Mouse (Mus musculus) heart, embryonic 13.5 days (tissue): ENCODE results near the gene Mbd6. TPM values are rescaled to one million over a fixed set of nuclear protein-coding genes. Genes with fewer than 3 reads are reported as not detected.
"Not testable (repeated sequence)": the region's sequence is repeated elsewhere in the genome, so short reads cannot be mapped to it uniquely, and the experiment has no call there.

Experiments used
- ATAC-seq: fragments of 200-750 bp; cut with Nextera tagmentation; 2 replicates; pipeline ENCODE4 v1.8.0; 2017; ENCODE audit warnings: moderate TSS enrichment; ENCODE audit not compliant: insufficient number of reproducible peaks, low FRiP score, low TSS enrichment; ENCODE audit errors: extremely low read depth
- H3K27ac ChIP-seq: fragments of 300-500 bp; sonication (generic); replicated peaks from 2 replicates; pipeline ENCODE4 v1.5.1; 2015; ENCODE audit warnings: moderate library complexity, mild to moderate bottlenecking, inconsistent platforms
- H3K27me3 ChIP-seq: fragments of 300-500 bp; sonication (generic); replicated peaks from 2 replicates; pipeline ENCODE4 v1.6.1; 2015; ENCODE audit warnings: mild to moderate bottlenecking, inconsistent platforms
- H3K36me3 ChIP-seq: fragments of 300-500 bp; sonication (generic); 2 replicates; pipeline ENCODE4 v1.6.1; 2015; ENCODE audit warnings: mild to moderate bottlenecking, inconsistent platforms
- H3K4me1 ChIP-seq: fragments of 300-500 bp; sonication (generic); 2 replicates; pipeline ENCODE4 v1.6.1; 2015; ENCODE audit warnings: inconsistent platforms
- H3K4me2 ChIP-seq: fragments of 300-500 bp; sonication (generic); 2 replicates; pipeline ENCODE4 v1.6.1; 2015; ENCODE audit warnings: inconsistent platforms, mild to moderate bottlenecking, moderate library complexity
- H3K4me3 ChIP-seq: fragments of 300-500 bp; sonication (generic); 2 replicates; pipeline ENCODE4 v1.5.1; 2015; ENCODE audit warnings: moderate library complexity, mild to moderate bottlenecking, inconsistent platforms
- H3K9ac ChIP-seq: fragments of 300-500 bp; sonication (generic); 2 replicates; pipeline ENCODE4 v1.6.1; 2015; ENCODE audit warnings: inconsistent platforms, mild to moderate bottlenecking, moderate library complexity
- H3K9me3 ChIP-seq: fragments of 300-500 bp; sonication (generic); 2 replicates; pipeline ENCODE4 v1.6.1; 2016; ENCODE audit warnings: inconsistent platforms
- WGBS: fragments of 180-500 bp; shearing (Covaris S2); methylation state at CpG from one replicate; pipeline ENCODE4 v1.1.7; 2015; ENCODE audit warnings: mixed read lengths; 5-methylcytosine and 5-hydroxymethylcytosine counted together
- polyA plus RNA-seq: library from polyadenylated mRNA; unstranded; fragments of >200 nt; fragmentation: Nextera tagmentation; extraction: Ambion mirVana; gene quantifications from 2 replicates; pipeline ENCODE4 v1.2.1, GENCODE M21; 2015

Mbd6 gene
- polyA plus RNA-seq, 1 experiment from 2014 or later, result 12.7 TPM

DNA sequence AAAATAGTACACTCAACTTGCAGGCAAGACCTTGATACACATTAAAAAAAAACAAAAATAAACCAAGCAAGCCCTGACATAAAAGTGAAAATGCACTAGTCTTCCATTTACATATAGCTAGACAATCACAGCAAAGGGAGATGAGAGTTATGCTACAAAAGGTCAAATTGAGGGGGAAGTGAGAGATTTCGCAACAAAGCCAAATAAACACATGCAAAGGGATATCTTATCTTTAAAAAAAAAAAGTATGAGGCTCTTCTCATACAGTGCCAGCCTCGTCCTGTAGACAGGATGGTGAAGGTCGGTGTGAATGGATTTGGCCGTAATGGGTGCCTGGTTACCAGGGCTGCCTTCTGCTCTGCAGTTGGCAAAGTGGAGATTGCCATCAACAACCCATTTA, 24.0 kb upstream of the Mbd6 start:
- Histone ChIP-seq H3K27ac (no peak overlapping the region), H3K27me3 (no peaks in the 10 kb centered on the region; the same call in 1 of the 2 replicates), H3K4me3 (no peak overlapping the region), H3K36me3 (peaks cover 21% of the 10 kb centered on the region), H3K4me2 (no peak overlapping the region; the same call in 1 of the 2 replicates), H3K9ac (no peak overlapping the region), H3K9me3 (no peaks in the 10 kb centered on the region), H3K4me1 (peaks cover 19% of the 10 kb centered on the region)
- ATAC-seq, result no peak
- 57% methylated on average over 4 of the region's 4 CpGs for WGBS

DNA sequence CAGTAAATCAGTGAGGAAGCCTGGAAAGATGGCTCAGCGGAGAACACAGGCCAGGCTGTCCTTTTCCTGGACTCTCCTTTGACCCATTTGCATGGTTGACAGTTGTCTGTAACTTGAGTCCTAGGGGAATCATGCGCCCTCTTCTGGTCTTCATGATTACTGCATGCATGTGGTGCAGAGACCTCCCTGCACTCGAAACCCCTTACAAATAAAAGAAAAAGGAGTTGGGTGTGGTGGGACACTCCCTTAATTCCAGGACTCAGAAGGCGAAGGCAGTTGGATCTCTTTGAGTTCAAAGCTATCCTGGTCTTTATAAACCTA, 23.5 kb upstream of the Mbd6 start:
- peak overlapping the region; percentile 92 for H3K9ac ChIP-seq
- WGBS, result 2% methylated on average over 4 of the region's 4 CpGs
- H3K9me3 ChIP-seq, result no peaks in the 10 kb centered on the region
- peaks cover 19% of the 10 kb centered on the region for H3K4me1 ChIP-seq
- peaks cover 26% of the 10 kb centered on the region for H3K36me3 ChIP-seq
- peak overlapping the region; percentile 93 for H3K4me2 ChIP-seq
- H3K4me3 ChIP-seq, result peak overlapping the region; percentile 82
- no peaks in the 10 kb centered on the region for H3K27me3 ChIP-seq
- peak overlapping the region; percentile 70 for H3K27ac ChIP-seq
- no peak for ATAC-seq

DNA sequence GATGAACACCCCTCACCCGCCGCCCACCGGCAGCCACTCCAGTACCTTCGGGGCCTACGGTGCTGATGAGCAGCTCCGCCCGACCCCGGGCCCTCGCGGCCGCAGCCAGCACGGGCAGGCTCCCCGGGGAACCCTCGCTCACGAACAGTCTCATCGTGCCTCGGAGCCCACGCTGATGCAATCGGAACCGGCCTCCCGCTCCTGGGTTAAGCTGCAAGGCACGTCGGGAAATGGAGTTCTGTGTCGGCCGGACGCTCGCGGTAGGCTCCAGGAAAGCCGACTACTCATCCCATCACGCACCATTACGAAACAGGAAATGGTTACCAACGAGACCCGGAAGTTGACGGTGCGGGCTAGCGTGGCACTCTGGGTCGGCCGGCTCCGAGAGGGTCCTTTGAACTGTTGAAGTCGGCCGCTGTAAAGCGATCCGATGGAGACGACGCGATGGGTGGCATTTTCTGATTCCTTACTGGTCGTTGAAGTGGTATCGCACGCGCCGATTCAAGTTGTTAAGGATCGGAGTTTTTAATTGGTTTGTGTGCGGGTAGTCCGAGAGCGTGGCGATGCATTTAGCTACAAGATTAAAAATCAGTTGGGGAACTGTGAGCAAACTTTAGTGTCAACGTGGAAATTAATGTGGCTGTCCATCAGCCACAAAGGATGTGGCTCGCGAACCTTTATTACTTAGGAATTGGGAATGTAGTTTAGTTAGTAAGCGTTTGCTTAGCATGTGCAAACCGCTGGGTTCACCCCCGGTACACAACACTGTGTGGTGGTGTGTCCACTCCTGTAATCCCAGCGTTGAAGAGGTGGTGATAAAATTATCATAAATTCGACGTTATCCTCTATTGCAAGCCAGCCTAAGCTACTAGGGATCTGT, 22.9 kb upstream of the Mbd6 start, which contains the start of gene Mars:
Mars (minus strand) TSS at position 311 of the 880 bp plus-strand sequence.
- under 1% methylated on average over 65 of the region's 65 CpGs for WGBS

DNA sequence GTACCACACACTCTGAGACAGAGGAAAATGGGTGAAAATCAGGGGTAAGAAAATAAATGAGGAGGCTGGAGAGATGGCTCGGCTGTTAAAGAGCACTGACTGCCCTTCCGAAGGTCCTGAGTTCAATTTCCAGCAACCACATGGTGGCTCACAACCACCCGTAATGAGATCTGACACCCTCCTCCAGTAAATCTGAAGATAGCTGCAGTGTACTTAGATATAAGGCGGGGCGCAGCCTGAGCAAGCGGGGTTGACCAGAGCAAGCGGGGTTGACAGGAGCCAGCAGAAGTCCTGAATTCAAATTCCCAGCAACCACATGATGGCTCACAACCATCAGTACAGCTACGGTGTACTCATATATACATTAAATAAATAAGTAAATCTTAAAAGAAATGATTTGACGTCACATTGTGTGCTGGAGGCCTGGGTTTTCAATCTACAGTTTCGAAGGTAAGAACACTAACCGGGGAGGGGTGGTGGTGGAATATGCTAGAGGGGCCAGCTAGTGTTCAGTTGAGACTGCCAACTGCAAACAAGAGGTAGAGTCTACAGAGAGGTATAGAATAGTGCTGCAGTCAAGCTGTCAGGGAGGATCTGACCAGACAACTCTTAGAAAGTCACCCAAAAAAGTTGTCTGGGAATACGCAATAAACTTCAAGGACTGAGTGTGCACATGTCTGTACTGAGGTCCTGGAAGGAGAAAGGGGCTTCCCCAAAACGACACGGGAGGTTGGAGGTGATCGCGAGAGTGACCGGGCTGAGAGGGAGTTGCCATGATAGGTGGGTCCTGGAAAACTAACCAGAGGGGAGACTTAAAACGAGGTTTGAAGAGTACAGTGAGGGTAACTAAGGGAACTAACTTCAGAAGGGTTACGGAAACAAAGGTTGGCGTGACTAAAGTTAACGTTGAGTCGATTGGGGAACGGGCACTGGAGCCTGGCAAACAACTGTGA, 22.0 kb upstream of the Mbd6 start:
- peak; percentile 21; the same call in 1 of the 2 replicates for ATAC-seq
- H3K4me1 ChIP-seq, result peaks cover 19% of the 10 kb centered on the region
- H3K9ac ChIP-seq, result peak overlapping the region; percentile 92
- 33% methylated on average over 23 of the region's 23 CpGs for WGBS
- H3K4me2 ChIP-seq, result peak overlapping the region; percentile 93
- peak overlapping the region; percentile 82 for H3K4me3 ChIP-seq
- H3K9me3 ChIP-seq, result no peaks in the 10 kb centered on the region
- H3K27me3 ChIP-seq, result no peaks in the 10 kb centered on the region
- peaks cover 42% of the 10 kb centered on the region for H3K36me3 ChIP-seq
- peak overlapping the region; percentile 69 for H3K27ac ChIP-seq

More for the DNA sequence above, 22.9 kb upstream of the Mbd6 start, which contains the start of gene Mars:
- Histone ChIP-seq H3K9me3 (no peaks in the 10 kb centered on the region), H3K36me3 (peaks cover 32% of the 10 kb centered on the region), H3K4me1 (peaks cover 19% of the 10 kb centered on the region), H3K4me3 (peak within 1 kb of the TSS; percentile 82), H3K9ac (peak within 1 kb of the TSS; percentile 92), H3K27ac (peak within 1 kb of the TSS; percentile 70), H3K4me2 (peak within 1 kb of the TSS; percentile 93), H3K27me3 (no peaks in the 10 kb centered on the region)
- peak; percentile 89 for ATAC-seq

DNA sequence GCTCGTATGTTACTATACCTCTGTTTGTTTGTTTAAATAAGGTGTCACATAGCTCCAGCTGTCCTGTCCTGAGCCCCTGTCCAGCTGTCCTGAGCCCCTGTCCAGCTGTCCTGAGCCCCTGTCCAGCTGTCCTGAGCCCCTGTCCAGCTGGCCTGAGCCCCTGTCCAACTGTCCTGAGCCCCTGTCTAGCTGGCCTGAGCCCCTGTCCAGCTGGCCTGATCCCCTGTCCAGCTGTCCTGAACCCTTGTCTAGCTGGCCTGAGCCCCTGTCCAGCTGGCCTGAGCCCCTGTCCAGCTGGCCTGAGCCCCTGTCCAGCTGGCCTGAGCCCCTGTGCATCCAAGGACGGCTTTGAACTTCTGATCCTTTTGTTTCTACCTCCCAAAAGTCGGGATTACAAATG, 20.3 kb upstream of the Mbd6 start:
- Histone ChIP-seq H3K36me3 (peaks cover 58% of the 10 kb centered on the region), H3K4me1 (peaks cover 19% of the 10 kb centered on the region)
- H3K27me3 ChIP-seq, H3K27ac ChIP-seq, H3K9me3 ChIP-seq, H3K4me3 ChIP-seq, H3K9ac ChIP-seq, ATAC-seq, H3K4me2 ChIP-seq: not testable (repeated sequence)
- WGBS, result 84% methylated on average over 3 of the region's 3 CpGs

DNA sequence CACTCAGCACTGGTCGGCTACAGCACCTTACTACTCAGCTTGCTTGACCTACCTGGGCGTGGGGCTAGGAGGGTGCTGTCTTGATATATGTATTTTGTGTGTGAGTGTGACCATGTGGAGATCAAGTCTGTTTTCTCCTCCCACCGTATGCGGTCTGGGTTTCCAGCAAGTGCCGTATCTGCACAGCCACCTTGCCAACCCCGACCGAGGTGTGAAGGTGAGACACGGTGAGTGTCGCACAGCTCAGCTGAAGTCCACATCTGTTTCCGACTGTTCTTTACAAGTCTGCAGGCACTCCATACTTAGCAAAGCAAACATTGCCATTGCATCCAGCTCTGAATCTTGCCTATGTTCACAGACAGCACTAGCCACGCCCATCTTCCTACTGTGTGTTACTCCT, 14.3 kb upstream of the Mbd6 start:
- Histone ChIP-seq H3K4me3 (no peak overlapping the region), H3K9me3 (no peaks in the 10 kb centered on the region), H3K36me3 (peaks cover 98% of the 10 kb centered on the region), H3K4me2 (no peak overlapping the region), H3K4me1 (no peaks in the 10 kb centered on the region), H3K27ac (no peak overlapping the region), H3K27me3 (no peaks in the 10 kb centered on the region), H3K9ac (no peak overlapping the region)
- 90% methylated on average over 11 of the region's 11 CpGs for WGBS
- no peak for ATAC-seq

DNA sequence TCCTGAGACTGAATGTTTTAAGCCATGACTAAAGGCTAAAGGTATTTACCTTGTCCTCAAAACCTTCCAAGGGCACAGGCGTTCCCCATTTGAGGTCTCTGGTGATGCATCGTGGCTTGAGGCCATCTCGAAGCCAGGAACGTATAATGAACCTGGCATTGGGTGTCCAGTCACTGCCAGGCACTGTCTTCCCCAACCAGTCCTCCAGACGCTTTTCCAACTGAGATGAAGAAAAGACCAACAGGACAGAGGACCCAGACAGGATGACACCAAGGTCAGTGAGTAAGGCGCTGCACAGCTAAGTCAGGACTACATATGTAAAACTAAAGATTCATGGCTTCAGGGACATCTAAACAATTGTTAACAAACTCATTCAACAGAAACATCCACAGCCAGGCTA, 11.5 kb upstream of the Mbd6 start:
- no peak for ATAC-seq
- WGBS, result 91% methylated on average over 6 of the region's 6 CpGs
- H3K36me3 ChIP-seq, result peaks cover 98% of the 10 kb centered on the region
- no peak overlapping the region for H3K4me2 ChIP-seq
- no peak overlapping the region for H3K4me3 ChIP-seq
- H3K9ac ChIP-seq, result no peak overlapping the region
- no peaks in the 10 kb centered on the region for H3K9me3 ChIP-seq
- H3K27me3 ChIP-seq, result no peaks in the 10 kb centered on the region
- peaks cover 20% of the 10 kb centered on the region for H3K4me1 ChIP-seq
- H3K27ac ChIP-seq, result no peak overlapping the region

DNA sequence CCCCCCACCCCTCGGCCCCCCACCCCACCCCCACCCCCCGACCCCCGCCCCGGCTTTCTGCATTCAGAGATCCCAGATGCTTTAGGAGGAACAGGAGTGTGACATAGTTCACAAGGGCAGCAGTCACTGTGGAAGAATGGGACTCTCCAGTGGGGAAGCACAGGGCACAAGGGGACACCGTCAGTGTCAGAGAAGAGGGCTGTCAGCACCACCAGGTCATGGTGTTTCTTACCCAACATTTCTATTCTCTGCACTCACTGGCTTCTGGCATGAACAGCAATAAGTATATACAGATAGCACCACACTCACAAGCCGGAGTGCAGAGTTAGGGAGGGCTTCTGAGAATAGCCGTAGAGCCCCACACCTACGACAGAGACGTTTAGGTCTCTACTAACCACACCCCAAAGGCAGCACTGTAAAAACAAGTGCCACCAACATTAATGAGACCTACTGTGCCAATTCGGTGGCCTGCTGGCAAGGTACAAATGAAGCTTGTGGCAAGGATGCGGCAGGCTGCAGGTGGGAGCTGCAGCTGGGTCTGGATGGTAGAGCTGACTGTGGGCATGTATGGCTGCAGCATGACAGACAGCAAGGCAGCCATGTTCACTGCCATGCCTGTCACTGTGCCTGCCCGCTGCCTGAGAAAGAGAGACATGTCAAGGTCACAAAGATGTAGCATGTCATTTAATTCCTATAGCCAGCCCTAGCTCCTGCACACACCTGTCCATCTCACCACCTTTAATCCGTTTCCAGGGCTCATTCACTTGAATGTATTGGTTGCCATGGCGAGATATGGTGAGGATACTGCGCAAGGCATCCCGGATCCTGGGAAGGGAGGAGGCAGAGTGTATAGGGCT, 8.4 kb upstream of the Mbd6 start:
- H3K36me3 ChIP-seq, result peaks cover 92% of the 10 kb centered on the region
- H3K27me3 ChIP-seq, result no peaks in the 10 kb centered on the region
- no peak for ATAC-seq
- WGBS, result 66% methylated on average over 16 of the region's 16 CpGs
- H3K9me3 ChIP-seq, result no peaks in the 10 kb centered on the region
- 0 out of 2 replicates have a peak overlapping the region, but pooled peaks have one; percentile 5 for H3K9ac ChIP-seq
- no peak overlapping the region for H3K4me2 ChIP-seq
- no peak overlapping the region for H3K4me3 ChIP-seq
- peak overlapping the region; percentile 46 for H3K27ac ChIP-seq
- peaks cover 49% of the 10 kb centered on the region for H3K4me1 ChIP-seq

DNA sequence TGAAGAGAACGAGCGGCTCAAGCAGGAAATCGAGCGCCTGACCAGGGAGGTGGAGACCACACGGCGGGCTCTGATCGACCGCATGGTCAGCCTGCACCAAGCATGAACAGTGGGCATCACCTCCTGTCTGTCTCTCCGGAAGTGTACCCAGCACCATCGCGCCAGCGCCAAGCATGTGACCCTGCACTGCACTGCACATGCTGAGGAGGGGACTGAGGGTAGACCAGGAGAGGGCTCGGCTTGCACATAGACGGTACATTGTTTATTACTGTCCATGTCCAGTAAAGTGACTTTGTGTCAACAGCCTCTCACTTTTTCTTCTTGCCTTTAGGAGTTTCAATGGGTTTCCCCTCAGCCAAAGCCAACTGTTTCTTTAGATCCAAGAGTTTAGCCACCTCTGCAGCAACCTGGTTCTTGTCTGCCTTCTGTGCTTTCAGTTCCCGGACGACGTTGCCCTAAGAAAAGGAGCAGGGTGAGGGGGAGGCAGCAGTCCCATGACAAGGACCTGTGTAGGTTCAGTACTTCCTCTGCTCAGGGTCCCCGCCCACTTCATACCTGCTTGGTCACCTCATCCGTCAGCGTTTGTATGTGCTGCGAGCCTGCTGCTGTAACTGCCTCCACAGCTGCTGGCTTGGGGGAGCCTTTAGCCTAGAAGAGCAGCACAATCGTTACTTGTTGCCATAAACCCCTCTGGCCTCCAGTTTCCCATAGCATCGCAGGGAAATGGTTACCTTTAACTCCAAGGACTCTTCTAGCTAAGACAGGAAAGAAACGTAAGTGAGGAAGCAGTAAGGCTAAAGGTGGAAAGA, 7.4 kb upstream of the Mbd6 start:
- Histone ChIP-seq H3K27ac (peak overlapping the region; percentile 63), H3K36me3 (peaks cover 82% of the 10 kb centered on the region), H3K27me3 (no peaks in the 10 kb centered on the region), H3K4me1 (peaks cover 58% of the 10 kb centered on the region), H3K9me3 (no peaks in the 10 kb centered on the region), H3K9ac (0 out of 2 replicates have a peak overlapping the region, but pooled peaks have one; percentile 16), H3K4me2 (no peak overlapping the region), H3K4me3 (no peak overlapping the region)
- WGBS, result 84% methylated on average over 24 of the region's 24 CpGs
- no peak for ATAC-seq

DNA sequence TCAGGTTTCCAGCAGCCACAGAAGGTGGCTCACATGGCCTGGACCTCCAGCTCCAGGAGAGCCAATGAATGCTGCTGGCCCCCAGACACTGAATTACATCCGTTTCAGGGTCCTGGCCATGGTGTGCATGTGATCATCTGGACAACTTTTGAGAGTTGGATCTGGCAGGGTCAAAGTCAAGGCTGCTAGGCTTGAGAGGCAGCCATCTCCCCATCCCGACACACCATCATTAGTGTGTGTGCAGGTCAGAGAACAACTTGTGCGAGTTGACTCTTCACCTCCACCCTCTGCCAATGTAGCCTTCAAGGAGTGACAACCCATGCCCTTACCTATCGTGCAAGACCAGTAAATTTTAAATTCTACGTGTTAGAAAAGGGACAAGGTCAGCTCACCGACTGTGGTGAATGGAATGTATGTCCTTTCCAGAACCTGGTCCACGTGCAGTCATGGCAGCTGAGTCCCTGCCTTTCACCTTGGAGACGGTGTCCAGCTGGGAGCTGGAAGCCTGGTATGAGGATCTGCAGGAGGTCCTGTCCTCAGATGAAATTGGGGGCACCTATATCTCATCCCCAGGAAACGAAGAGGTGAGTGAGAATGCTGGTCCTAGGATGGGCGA, 6.2 kb upstream of the Mbd6 start:
- ATAC-seq, result no peak
- H3K27me3 ChIP-seq, result no peaks in the 10 kb centered on the region
- H3K4me2 ChIP-seq, result no peak overlapping the region
- no peak overlapping the region for H3K9ac ChIP-seq
- no peak overlapping the region for H3K4me3 ChIP-seq
- peaks cover 58% of the 10 kb centered on the region for H3K4me1 ChIP-seq
- no peaks in the 10 kb centered on the region for H3K9me3 ChIP-seq
- H3K27ac ChIP-seq, result no peak overlapping the region
- 92% methylated on average over 10 of the region's 10 CpGs for WGBS
- peaks cover 70% of the 10 kb centered on the region for H3K36me3 ChIP-seq
